ENCODE assay signal across 8 mouse cellular contexts in the genomic region with DNA sequence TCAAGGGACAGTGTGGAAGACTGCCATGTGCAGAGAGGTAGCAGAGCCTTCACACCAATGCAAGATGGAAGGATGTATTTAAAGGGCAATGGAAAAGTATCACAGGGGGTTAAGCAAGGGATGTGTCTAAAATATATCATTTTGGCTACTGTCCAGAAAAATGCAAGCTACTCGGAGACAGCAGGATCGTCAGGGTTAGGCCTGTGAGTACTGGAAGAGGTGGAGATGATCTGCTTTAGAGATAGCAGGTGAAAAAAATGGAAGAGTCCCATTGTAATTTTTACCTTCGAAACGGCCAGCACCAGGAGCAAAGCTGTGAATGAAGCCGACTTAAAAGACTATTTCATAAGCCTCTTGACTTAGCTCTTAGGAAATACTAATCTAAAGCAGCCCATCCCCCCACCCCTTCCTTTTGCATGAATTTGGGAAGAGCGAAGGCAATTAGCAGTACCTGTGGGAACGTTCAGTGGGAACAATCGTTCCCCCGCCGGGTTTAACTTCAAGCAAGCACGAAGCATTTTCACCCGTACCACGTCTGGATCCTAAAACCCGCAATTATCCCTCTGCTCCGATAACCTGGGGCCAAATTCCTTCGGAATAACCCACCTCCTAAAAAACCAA. TPM values are rescaled to one million over a fixed set of nuclear protein-coding genes. Genes with fewer than 3 reads are reported as not detected.
DNase-seq lines count a peak whose midpoint lies in the region; ATAC-seq and TF ChIP-seq lines count a peak whose summit lies in the region.

No protein-coding gene starts in this region.

- H3K9ac ChIP-seq in kidney, embryonic 15.5 days: peak overlapping the region; percentile 96
- peak overlapping the region; percentile 94 for H3K9ac ChIP-seq in forebrain, embryonic 14.5 days (ENCODE audit: low read length)
- H3K9ac ChIP-seq in liver, embryonic 15.5 days: peak overlapping the region; percentile 84
- peak overlapping the region; percentile 97 for H3K9ac ChIP-seq in stomach, postnatal 0 days (ENCODE audit: low read length)

- no peaks in the 10 kb centered on the region for H3K9me3 ChIP-seq in kidney, embryonic 15.5 days (replicated peaks)
- no peaks in the 10 kb centered on the region for H3K9me3 ChIP-seq in forebrain, embryonic 14.5 days (replicated peaks; ENCODE audit: control insufficient read depth, low read length)
- no peaks in the 10 kb centered on the region for H3K9me3 ChIP-seq in liver, embryonic 15.5 days (replicated peaks)
- H3K9me3 ChIP-seq in stomach, postnatal 0 days (ENCODE audit: control insufficient read depth, low read length): no peaks in the 10 kb centered on the region

- no peaks in the 10 kb centered on the region for H3K27me3 ChIP-seq in kidney, embryonic 15.5 days
- no peaks in the 10 kb centered on the region for H3K27me3 ChIP-seq in forebrain, embryonic 14.5 days (replicated peaks; ENCODE audit: control insufficient read depth, insufficient read depth, low read length)
- no peaks in the 10 kb centered on the region for H3K27me3 ChIP-seq in liver, embryonic 15.5 days
- no peaks in the 10 kb centered on the region for H3K27me3 ChIP-seq in stomach, postnatal 0 days (ENCODE audit: control insufficient read depth, insufficient read depth, low read length)

- no peak for DNase-seq in kidney, adult 11 months
- DNase-seq in R1 (ENCODE audit: low read depth, low spot score): peak; percentile 55
- peak; percentile 44 for DNase-seq in forebrain, embryonic 14.5 days (ENCODE audit: low spot score)
- DNase-seq in stomach, postnatal 0 days (ENCODE audit: low spot score): peak; percentile 21
- no peak for DNase-seq in frontal cortex, postnatal 25 days (ENCODE audit: low spot score in 2 of 2)
- DNase-seq in thymus, postnatal 25 days: no peak

- H3K4me1 ChIP-seq in kidney, embryonic 15.5 days: peaks cover 19% of the 10 kb centered on the region
- peaks cover 21% of the 10 kb centered on the region for H3K4me1 ChIP-seq in forebrain, embryonic 14.5 days (ENCODE audit: control insufficient read depth, insufficient read depth, low read length)
- peaks cover 29% of the 10 kb centered on the region for H3K4me1 ChIP-seq in liver, embryonic 15.5 days (replicated peaks)
- no peaks in the 10 kb centered on the region for H3K4me1 ChIP-seq in stomach, postnatal 0 days (replicated peaks; ENCODE audit: control insufficient read depth, insufficient read depth)

- 1% methylated on average over 16 of the region's 16 CpGs for WGBS in kidney, embryonic 15.5 days
- under 1% methylated on average over 16 of the region's 16 CpGs for WGBS in forebrain, embryonic 14.5 days
- under 1% methylated on average over 16 of the region's 16 CpGs for WGBS in liver, embryonic 15.5 days (ENCODE audit: insufficient replicate concordance)
- whole genome bisulfite sequencing in stomach, postnatal 0 days: 2% methylated on average over 16 of the region's 16 CpGs

- no peak for TF ChIP-seq EP300 in stomach, postnatal 0 days (optimal IDR thresholded peaks at IDR 0.05)

- H3K27ac ChIP-seq in kidney, embryonic 15.5 days: peak overlapping the region; percentile 100
- peak overlapping the region; percentile 99 for H3K27ac ChIP-seq in forebrain, embryonic 14.5 days (ENCODE audit: low read depth, low read length)
- peak overlapping the region; percentile 99 for H3K27ac ChIP-seq in liver, embryonic 15.5 days (replicated peaks)
- H3K27ac ChIP-seq in stomach, postnatal 0 days (replicated peaks): peak overlapping the region; percentile 100

- no peak for ATAC-seq in kidney, embryonic 15.5 days (replicated peaks; ENCODE audit: low FRiP score)
- ATAC-seq in forebrain, embryonic 14.5 days: no peak
- ATAC-seq in liver, embryonic 15.5 days (ENCODE audit: insufficient read depth): no peak
- no peak for ATAC-seq in stomach, postnatal 0 days (ENCODE audit: low FRiP score, low TSS enrichment)

- peak overlapping the region; percentile 98 for H3K4me3 ChIP-seq in kidney, embryonic 15.5 days (replicated peaks)
- H3K4me3 ChIP-seq in forebrain, embryonic 14.5 days (ENCODE audit: low read depth, low read length): peak overlapping the region; percentile 98
- peak overlapping the region; percentile 97 for H3K4me3 ChIP-seq in liver, embryonic 15.5 days (replicated peaks)
- peak overlapping the region; percentile 91 for H3K4me3 ChIP-seq in stomach, postnatal 0 days (ENCODE audit: low read depth, low read length)

- peak overlapping the region; percentile 71 for H3K4me2 ChIP-seq in kidney, embryonic 15.5 days
- peak overlapping the region; percentile 64 for H3K4me2 ChIP-seq in forebrain, embryonic 14.5 days (ENCODE audit: low read length)
- peak overlapping the region; percentile 84 for H3K4me2 ChIP-seq in liver, embryonic 15.5 days
- H3K4me2 ChIP-seq in stomach, postnatal 0 days (replicated peaks; ENCODE audit: low read depth): peak overlapping the region; percentile 78

- peaks cover 7% of the 10 kb centered on the region for H3K36me3 ChIP-seq in kidney, embryonic 15.5 days
- no peaks in the 10 kb centered on the region for H3K36me3 ChIP-seq in forebrain, embryonic 14.5 days (ENCODE audit: control insufficient read depth, insufficient read depth, low read length)
- H3K36me3 ChIP-seq in liver, embryonic 15.5 days (replicated peaks): no peaks in the 10 kb centered on the region
- no peaks in the 10 kb centered on the region for H3K36me3 ChIP-seq in stomach, postnatal 0 days (ENCODE audit: control insufficient read depth, insufficient read depth, low read length)

- TF ChIP-seq CTCF in stomach, postnatal 0 days (IDR thresholded peaks at IDR 0.05; ENCODE audit: low read depth): no peak

RNA-seq across cellular contexts. Expression of gene Scaf8, which starts 0.9 kb away (rescaled TPM):
- polyA plus RNA-seq in kidney, embryonic 15.5 days (2015; fragmentation: Nextera tagmentation; extraction: Ambion mirVana): 23.1 and 23.6 TPM in 2 replicates
- polyA plus RNA-seq in forebrain, embryonic 14.5 days (2014; fragmentation: Nextera tagmentation; extraction: Ambion mirVana): 15.9 and 18.0 TPM in 2 replicates
- 7.8 and 8.0 TPM in 2 replicates for polyA plus RNA-seq in liver, embryonic 15.5 days (2015; fragmentation: Nextera tagmentation; extraction: Ambion mirVana)
- polyA plus RNA-seq in stomach, postnatal 0 days (2015; fragmentation: Nextera tagmentation; extraction: Ambion mirVana): 6.7 and 7.6 TPM in 2 replicates

Comparison
In these comparisons a context has a peak if more than half of its experiments do, and no peak if none do; other contexts are left out.
1. DNase-seq: peak in R1 (single experiment), forebrain, embryonic 14.5 days (single experiment) and stomach, postnatal 0 days (single experiment); none in kidney, adult 11 months (single experiment), frontal cortex, postnatal 25 days (0 of 2) and thymus, postnatal 25 days (single experiment).
2. Peak in every context shown above with its lines, with median percentiles within 50 percentile points of each other: H3K27ac ChIP-seq, H3K4me2 ChIP-seq, H3K4me3 ChIP-seq and H3K9ac ChIP-seq.